Mouse (Mus musculus): Measurements from ENCODE around the gene Trmt44. TPM values are rescaled to one million over a fixed set of nuclear protein-coding genes. Genes with fewer than 3 reads are reported as not detected.
A peak's percentile ranks its signal among the peaks of the same experiment; 100 is the strongest.

Trmt44 gene
- polyA plus RNA-seq, 1 experiment, result 4.5 TPM

DNA sequence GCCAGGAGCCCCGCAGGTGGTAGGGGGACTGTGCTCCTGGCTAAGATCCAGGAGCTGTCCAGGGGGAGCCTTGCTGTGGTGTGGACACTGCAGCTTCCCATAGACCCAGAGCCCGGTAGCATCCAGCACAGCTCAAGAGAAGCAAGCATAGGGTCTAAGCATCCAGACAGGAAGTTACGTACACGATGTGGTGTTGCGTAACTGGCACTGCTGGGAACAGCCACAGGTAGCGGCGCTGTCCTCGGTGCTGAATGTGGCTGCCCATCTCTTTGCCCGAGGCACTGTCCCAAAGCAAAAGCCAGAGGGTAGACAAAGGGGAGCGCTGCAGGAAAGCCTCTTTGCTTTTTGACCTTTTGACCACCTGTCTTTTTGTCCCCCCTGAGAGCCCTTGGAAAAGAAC lies 43.3 kb downstream of the Trmt44 start:
- TF ChIP-seq POLR2A (IDR thresholded peaks at IDR 0.05; ENCODE audit: borderline replicate concordance, extremely low read depth, low read depth, low read length) (no peak), CTCF (IDR thresholded peaks at IDR 0.05; ENCODE audit: insufficient read depth, low read length) (no peak)
- peak; percentile 23 for DNase-seq
- Histone ChIP-seq H3K4me3 (replicated peaks; ENCODE audit: extremely low read depth, low read depth, low read length) (no peak overlapping the region), H3K4me1 (ENCODE audit: control insufficient read depth, insufficient read depth, low read length) (no peaks in the 10 kb centered on the region)
- WGBS, result 15% methylated on average over 10 of the region's 10 CpGs

DNA sequence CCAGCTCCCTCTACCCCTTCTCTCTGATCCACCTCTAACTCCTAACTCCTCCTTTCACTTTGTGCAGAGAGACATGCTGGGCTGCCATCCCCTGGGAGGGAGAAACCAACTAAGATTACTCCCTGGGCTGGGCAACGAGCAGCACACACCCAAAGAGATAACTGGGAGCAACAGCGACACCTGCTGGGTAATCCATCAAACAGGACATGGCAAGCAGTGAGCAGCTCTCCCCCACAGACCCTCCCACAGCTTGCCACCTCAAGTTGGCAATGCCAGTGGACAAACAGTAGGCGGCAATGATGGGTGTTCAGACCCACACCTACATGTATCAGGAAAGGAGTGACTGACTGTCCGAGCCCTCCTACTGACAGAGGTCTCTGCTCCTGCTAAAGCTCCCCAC lies 44.4 kb downstream of the Trmt44 start:
- no peak overlapping the region for H3K4me3 ChIP-seq (replicated peaks; ENCODE audit: extremely low read depth, low read depth, low read length)
- 19% methylated on average over 4 of the region's 4 CpGs for WGBS
- no peak for DNase-seq

DNA sequence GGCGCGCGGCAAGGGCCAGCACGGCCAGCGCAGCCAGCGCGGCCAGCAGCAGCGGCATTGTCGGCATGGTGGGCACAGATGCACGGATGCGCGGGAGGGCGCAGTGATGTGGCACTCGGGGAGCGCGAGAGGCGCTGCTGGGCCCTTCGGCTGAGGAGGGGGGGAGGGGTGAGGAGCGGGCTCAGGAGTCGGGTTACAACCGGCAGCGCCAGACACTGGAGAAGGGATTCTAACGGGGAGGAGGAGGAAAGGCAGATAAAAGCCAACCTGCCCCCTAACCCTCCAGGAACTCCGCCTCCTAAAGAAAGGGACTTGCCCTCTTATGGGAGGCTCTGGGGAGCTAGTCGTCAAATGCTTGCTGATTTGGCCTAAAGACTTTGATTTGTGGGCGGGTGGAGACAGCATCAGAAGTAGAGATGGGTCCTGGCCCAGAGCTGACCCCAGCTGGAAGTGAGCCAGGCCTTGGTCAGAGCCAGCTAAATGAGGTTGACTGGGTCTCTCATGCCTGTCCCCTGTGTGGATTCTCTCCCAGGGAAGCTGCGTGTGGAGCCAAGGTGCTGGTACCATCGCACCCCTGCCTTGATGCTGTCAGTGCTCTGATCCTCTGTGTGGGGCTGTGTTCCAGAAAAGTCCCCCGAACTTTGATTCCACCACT lies 49.3 kb downstream of the Trmt44 start, which contains the start of gene Cpz:
Cpz (minus strand) TSS at position 230 of the 655 bp plus-strand sequence.
- no peak for TF ChIP-seq CTCF (IDR thresholded peaks at IDR 0.05; ENCODE audit: insufficient read depth, low read length)
- no peak for TF ChIP-seq POLR2A (IDR thresholded peaks at IDR 0.05; ENCODE audit: borderline replicate concordance, extremely low read depth, low read depth, low read length)
- H3K4me1 ChIP-seq (ENCODE audit: control insufficient read depth, insufficient read depth, low read length), result 0 out of 2 replicates have a peak, but pooled peaks cover 2% of the 10 kb centered on the region
- WGBS, result 4% methylated on average over 29 of the region's 29 CpGs
- no peak within 1 kb of the TSS for H3K4me3 ChIP-seq (replicated peaks; ENCODE audit: extremely low read depth, low read depth, low read length)
- no peak for DNase-seq

More for the DNA sequence above, 44.4 kb downstream of the Trmt44 start:
- TF ChIP-seq POLR2A (IDR thresholded peaks at IDR 0.05; ENCODE audit: borderline replicate concordance, extremely low read depth, low read depth, low read length), result no peak
- peak; percentile 66 for TF ChIP-seq CTCF (IDR thresholded peaks at IDR 0.05; ENCODE audit: insufficient read depth, low read length)
- 0 out of 2 replicates have a peak, but pooled peaks cover 2% of the 10 kb centered on the region for H3K4me1 ChIP-seq (ENCODE audit: control insufficient read depth, insufficient read depth, low read length)

DNA sequence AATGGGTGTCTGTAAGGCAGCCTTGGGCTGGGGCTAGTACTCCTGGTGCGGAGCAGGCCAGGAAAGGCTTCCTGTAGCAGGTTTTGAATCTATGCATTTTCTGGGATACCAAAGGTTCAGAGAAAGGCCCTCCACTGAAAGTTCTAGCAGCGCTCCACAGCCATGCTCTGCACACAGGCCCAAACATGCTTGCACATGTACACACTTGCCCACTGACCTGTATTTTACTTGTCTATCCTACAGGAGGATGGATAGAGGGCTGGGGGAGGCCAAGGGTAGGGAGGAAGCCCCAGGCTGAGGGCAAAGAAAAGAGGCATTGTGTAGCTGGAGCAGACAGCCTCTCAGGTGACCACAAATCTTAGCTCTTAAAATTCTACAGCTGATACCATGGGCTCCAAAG lies 50.5 kb downstream of the Trmt44 start:
- Histone ChIP-seq H3K4me3 (replicated peaks; ENCODE audit: extremely low read depth, low read depth, low read length) (no peak overlapping the region), H3K4me1 (ENCODE audit: control insufficient read depth, insufficient read depth, low read length) (0 out of 2 replicates have a peak, but pooled peaks cover 2% of the 10 kb centered on the region)
- no peak for TF ChIP-seq CTCF (IDR thresholded peaks at IDR 0.05; ENCODE audit: insufficient read depth, low read length)
- no peak for TF ChIP-seq POLR2A (IDR thresholded peaks at IDR 0.05; ENCODE audit: borderline replicate concordance, extremely low read depth, low read depth, low read length)
- 69% methylated on average over 2 of the region's 2 CpGs for WGBS
- DNase-seq, result no peak

DNA sequence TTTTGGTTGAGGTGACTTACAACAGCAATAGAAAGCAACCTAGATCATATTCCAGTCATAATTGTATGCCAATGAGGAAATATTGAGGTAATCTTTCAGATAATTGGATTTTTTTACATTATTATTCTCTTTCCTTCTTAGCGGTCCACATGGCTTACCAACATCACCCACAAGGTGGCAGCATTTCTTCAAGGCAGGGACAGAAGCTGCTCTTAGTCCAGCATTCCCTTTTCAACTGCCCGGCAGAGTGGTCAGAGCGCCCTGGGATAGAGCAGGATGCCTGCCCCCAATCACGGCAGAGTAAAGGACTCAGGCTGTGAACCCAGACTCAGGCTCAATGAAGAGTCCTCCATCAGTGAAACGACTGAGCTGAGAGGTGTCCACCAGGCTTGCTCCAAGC lies 51.1 kb downstream of the Trmt44 start:
- no peak for TF ChIP-seq POLR2A (IDR thresholded peaks at IDR 0.05; ENCODE audit: borderline replicate concordance, extremely low read depth, low read depth, low read length)
- peak; percentile 72 for TF ChIP-seq CTCF (IDR thresholded peaks at IDR 0.05; ENCODE audit: insufficient read depth, low read length)
- WGBS, result 3% methylated on average over 5 of the region's 5 CpGs
- DNase-seq, result peak; percentile 58
- Histone ChIP-seq H3K4me1 (ENCODE audit: control insufficient read depth, insufficient read depth, low read length) (0 out of 2 replicates have a peak, but pooled peaks cover 2% of the 10 kb centered on the region), H3K4me3 (replicated peaks; ENCODE audit: extremely low read depth, low read depth, low read length) (no peak overlapping the region)

DNA sequence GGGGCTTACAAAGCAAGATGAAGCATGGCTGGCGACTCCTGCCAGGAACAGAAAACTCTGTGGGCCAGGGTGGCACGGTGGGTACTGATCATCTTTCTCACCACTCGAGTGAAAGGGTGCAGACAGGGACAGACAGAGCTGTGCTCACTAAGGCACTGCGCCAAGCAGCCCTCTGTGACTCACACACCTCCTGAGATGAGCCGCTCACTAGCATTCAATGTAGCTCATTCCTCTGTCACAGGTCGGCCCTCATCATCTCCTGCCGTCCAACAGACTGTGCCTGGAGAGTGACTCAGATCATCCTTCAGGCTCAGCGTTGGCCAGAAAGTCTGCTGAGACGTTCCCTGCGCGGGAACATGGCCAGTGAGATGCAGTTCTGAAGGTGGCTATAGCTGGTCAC lies 58.1 kb downstream of the Trmt44 start:
- 74% methylated on average over 11 of the region's 11 CpGs for WGBS
- H3K4me1 ChIP-seq (ENCODE audit: control insufficient read depth, insufficient read depth, low read length), result no peaks in the 10 kb centered on the region
- no peak overlapping the region for H3K4me3 ChIP-seq (replicated peaks; ENCODE audit: extremely low read depth, low read depth, low read length)
- TF ChIP-seq CTCF (IDR thresholded peaks at IDR 0.05; ENCODE audit: insufficient read depth, low read length) (no peak), POLR2A (IDR thresholded peaks at IDR 0.05; ENCODE audit: borderline replicate concordance, extremely low read depth, low read depth, low read length) (no peak)
- no peak for DNase-seq

DNA sequence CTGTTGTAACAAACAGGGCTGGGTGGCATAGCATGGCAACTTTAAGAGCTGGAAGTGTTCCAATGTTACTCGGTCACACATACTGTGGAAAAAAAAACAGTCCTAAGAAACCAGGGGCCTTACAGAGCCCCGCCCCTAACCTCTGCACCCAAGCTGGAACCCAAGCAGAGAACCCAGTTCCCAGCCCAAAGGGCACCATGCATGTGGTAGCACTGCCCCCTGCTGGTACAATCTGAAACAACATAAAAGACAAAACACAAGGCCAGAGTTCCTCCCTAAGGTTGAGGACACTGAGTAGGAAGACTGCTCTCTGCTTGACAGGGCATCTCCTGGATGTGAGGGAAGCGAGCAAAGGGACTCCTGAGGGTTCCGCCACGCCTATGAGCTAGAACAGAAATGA lies 64.3 kb downstream of the Trmt44 start:
- 16% methylated on average over 5 of the region's 5 CpGs for WGBS
- DNase-seq, result peak; percentile 36
- Histone ChIP-seq H3K4me3 (replicated peaks; ENCODE audit: extremely low read depth, low read depth, low read length) (no peak overlapping the region), H3K4me1 (ENCODE audit: control insufficient read depth, insufficient read depth, low read length) (no peaks in the 10 kb centered on the region)
- TF ChIP-seq CTCF (IDR thresholded peaks at IDR 0.05; ENCODE audit: insufficient read depth, low read length), result peak; percentile 72
- no peak for TF ChIP-seq POLR2A (IDR thresholded peaks at IDR 0.05; ENCODE audit: borderline replicate concordance, extremely low read depth, low read depth, low read length)

Other genes with a start within 250 kb of the Trmt44 start
- gene Hmx1, start 186.0 kb downstream of the Trmt44 start, polyA plus RNA-seq (2012; rRNA removed), result not detected in 2 replicates
- 6.0 and 9.2 TPM in 2 replicates for gene Cpz, start 49.4 kb downstream of the Trmt44 start, polyA plus RNA-seq (2012; rRNA removed)
- 42.8 and 53.8 TPM in 2 replicates for gene Acox3, start 8.0 kb upstream of the Trmt44 start, polyA plus RNA-seq (2012; rRNA removed)
- gene Htra3, start 104.7 kb upstream of the Trmt44 start, polyA plus RNA-seq (2012; rRNA removed), result 59.4 and 80.1 TPM in 2 replicates
- gene Sh3tc1, start 164.9 kb upstream of the Trmt44 start, polyA plus RNA-seq (2012; rRNA removed), result 38.3 and 39.4 TPM in 2 replicates
- gene Ablim2, start 182.8 kb upstream of the Trmt44 start, polyA plus RNA-seq (2012; rRNA removed), result 12.9 and 16.9 TPM in 2 replicates

Measured in lung, adult 2 months (tissue).